Mouse (Mus musculus) embryonic stem cell, embryonic (primary cell): ENCODE data around the gene Nectin2.

ENCODE experiments used
- CTCF ChIA-PET, 4 experiments: fragments of 300-600 bp in 2 of 4; fragments of 350-600 bp in 2 of 4; sonication (Branson Sonifier 250); formaldehyde crosslinking; loops; one replicate each; lab custom pipeline; 2022; ENCODE audit warnings: inconsistent platforms in 2 of 4; lab: Charles Lee
- POLR2A ChIA-PET, 4 experiments: fragments of 300-600 bp in 2 of 4; fragments of 350-600 bp in 2 of 4; sonication (Branson Sonifier 250); formaldehyde crosslinking; loops; one replicate each; lab custom pipeline; 2022; ENCODE audit warnings: antibody characterized with exemption in 4 of 4, inconsistent platforms in 1 of 4; lab: Charles Lee

Nectin2 gene

GRCm38 (mm10) chr7:19697949-19698906 is 52.1 kb downstream of the Nectin2 start:
- CTCF ChIA-PET = interaction anchor here (0.5 to 9.6 kb wide), 19 partner anchors 13 to 108 kb away, joined by 3 to 156 read pairs (median 5); partner anchors contain the start of genes Tomm40 (in 3 of the 4), Clptm1 (in 1 of the 4) and Nectin2 (in 1 of the 4)
- POLR2A ChIA-PET = interaction anchor here (0.6 to 19.8 kb wide), 89 partner anchors 7 to 525 kb away, joined by 3 to 415 read pairs (median 6); partner anchors contain the start of genes Clptm1 (in 3 of the 4), Tomm40 (in 3 of the 4), Apoc1 (in 2 of the 4) and Apoc2 (in 2 of the 4)

GRCm38 (mm10) chr7:19696336-19696873 is 53.9 kb downstream of the Nectin2 start:
- ChIA-PET CTCF (interaction anchor here (1.0 to 9.6 kb wide), 6 partner anchors 22 to 29 kb away, joined by 3 to 119 read pairs (median 10); no protein-coding TSS in a partner anchor), POLR2A (interaction anchor here (1.0 to 19.8 kb wide), 24 partner anchors 6 to 187 kb away, joined by 3 to 415 read pairs (median 34); partner anchors contain the start of genes Tomm40 (in 3 of the 4), Apoc1 (in 2 of the 4), Apoc4 (in 2 of the 4) and Clptm1 (in 2 of the 4))

GRCm38 (mm10) chr7:19695881-19696280 is 54.4 kb downstream of the Nectin2 start:
- ChIA-PET POLR2A (interaction anchor here in 3 of 4 experiments (0.7 to 19.8 kb wide), 22 partner anchors 5 to 187 kb away, joined by 3 to 415 read pairs (median 13); partner anchors contain the start of genes Tomm40 (in 3 of the 3), Apoc4 (in 2 of the 3), Clptm1 (in 2 of the 3) and Gm44805 (in 2 of the 3)), CTCF (interaction anchor here (0.6 to 9.6 kb wide), 6 partner anchors 27 to 289 kb away, joined by 3 to 119 read pairs (median 6); partner anchors contain the start of gene Clasrp (in 1 of the 4))

- POLR2A ChIA-PET = interaction anchor here in 3 of 4 experiments (0.7 to 19.8 kb wide), 20 partner anchors 5 to 119 kb away, joined by 3 to 415 read pairs (median 13); partner anchors contain the start of genes Apoc4 (in 2 of the 3), Clptm1 (in 2 of the 3), Gm44805 (in 2 of the 3) and Tomm40 (in 2 of the 3)
- CTCF ChIA-PET = interaction anchor here (0.6 to 9.6 kb wide), 7 partner anchors 26 to 288 kb away, joined by 3 to 119 read pairs (median 6); partner anchors contain the start of gene Clasrp (in 1 of the 4)
These were observed 55.1 kb downstream of the Nectin2 start for GRCm38 (mm10) chr7:19695213-19695594.

- POLR2A ChIA-PET = interaction anchor here in 2 of 4 experiments (0.6 to 19.8 kb wide), 24 partner anchors 4 to 329 kb away, joined by 3 to 415 read pairs (median 6); partner anchors contain the start of genes Apoc4 (in 2 of the 2), Clptm1 (in 2 of the 2), Gm44805 (in 2 of the 2) and Tomm40 (in 2 of the 2)
- CTCF ChIA-PET = interaction anchor here in 3 of 4 experiments (0.6 to 9.6 kb wide), 6 partner anchors 8 to 86 kb away, joined by 3 to 119 read pairs (median 8); no protein-coding TSS in a partner anchor
These were observed 55.7 kb downstream of the Nectin2 start for GRCm38 (mm10) chr7:19694336-19695212.

- CTCF ChIA-PET = interaction anchor here (0.6 to 4.6 kb wide), 9 partner anchors 8 to 178 kb away, joined by 3 to 36 read pairs (median 4); no protein-coding TSS in a partner anchor
- POLR2A ChIA-PET = interaction anchor here in 3 of 4 experiments (0.6 to 19.8 kb wide), 21 partner anchors 6 to 235 kb away, joined by 3 to 415 read pairs (median 7); partner anchors contain the start of genes Apoc4 (in 2 of the 3), Apoe (in 2 of the 3), Clptm1 (in 2 of the 3) and Gm44805 (in 2 of the 3)
These were observed 56.9 kb downstream of the Nectin2 start for GRCm38 (mm10) chr7:19693421-19693820.

GRCm38 (mm10) chr7:19691873-19692865 is 58.1 kb downstream of the Nectin2 start, which contains the start of gene Apoc1:
Gene Apoc1 (minus strand): TSS chr7:19692660.
- POLR2A ChIA-PET = interaction anchor here in 3 of 4 experiments (0.6 to 19.8 kb wide), 35 partner anchors 7 to 236 kb away, joined by 3 to 415 read pairs (median 5); partner anchors contain the start of genes Apoe (in 3 of the 3), Clptm1 (in 3 of the 3), Apoc4 (in 2 of the 3) and Gm44805 (in 2 of the 3)
- CTCF ChIA-PET = interaction anchor here in 3 of 4 experiments (0.5 to 4.6 kb wide), 9 partner anchors 9 to 25 kb away, joined by 3 to 36 read pairs (median 3); partner anchors contain the start of gene Tomm40 (in 1 of the 3)

GRCm38 (mm10) chr7:19691434-19691833 is 58.8 kb downstream of the Nectin2 start:
- ChIA-PET CTCF (interaction anchor here (0.6 to 4.6 kb wide), 5 partner anchors 22 to 24 kb away, joined by 3 to 36 read pairs (median 4); partner anchors contain the start of gene Tomm40 (in 1 of the 4)), POLR2A (interaction anchor here in 3 of 4 experiments (0.7 to 19.8 kb wide), 23 partner anchors 8 to 419 kb away, joined by 3 to 415 read pairs (median 6); partner anchors contain the start of genes Apoe (in 3 of the 3), Clptm1 (in 2 of the 3), Tomm40 (in 2 of the 3) and Apoc4 (in 1 of the 3))

- CTCF ChIA-PET = interaction anchor here (0.6 to 4.6 kb wide), 8 partner anchors 10 to 512 kb away, joined by 3 to 36 read pairs (median 4); partner anchors contain the start of gene Tomm40 (in 1 of the 4)
- POLR2A ChIA-PET = interaction anchor here (0.6 to 19.8 kb wide), 30 partner anchors 8 to 418 kb away, joined by 3 to 415 read pairs (median 4); partner anchors contain the start of genes Apoe (in 3 of the 4), Clptm1 (in 2 of the 4), Tomm40 (in 2 of the 4) and Apoc4 (in 1 of the 4)
These were observed 59.4 kb downstream of the Nectin2 start for GRCm38 (mm10) chr7:19690845-19691244.

- ChIA-PET CTCF (interaction anchor here in 2 of 4 experiments (0.7 to 2.1 kb wide), 3 partner anchors 12 to 24 kb away, joined by 3 to 11 read pairs (median 4); no protein-coding TSS in a partner anchor), POLR2A (interaction anchor here (0.6 to 19.8 kb wide), 24 partner anchors 6 to 347 kb away, joined by 3 to 415 read pairs (median 5); partner anchors contain the start of genes Apoe (in 3 of the 4), Tomm40 (in 2 of the 4), Apoc4 (in 1 of the 4) and Clasrp (in 1 of the 4))
These were observed 61.7 kb downstream of the Nectin2 start for GRCm38 (mm10) chr7:19688611-19689010.

GRCm38 (mm10) chr7:19688101-19688500 is 62.2 kb downstream of the Nectin2 start:
- ChIA-PET CTCF (interaction anchor here in 2 of 4 experiments (0.7 to 2.1 kb wide), 3 partner anchors 13 to 25 kb away, joined by 3 to 11 read pairs (median 4); no protein-coding TSS in a partner anchor), POLR2A (interaction anchor here in 2 of 4 experiments (0.7 to 19.8 kb wide), 17 partner anchors 6 to 334 kb away, joined by 3 to 415 read pairs (median 7); partner anchors contain the start of genes Apoe (in 2 of the 2), Tomm40 (in 2 of the 2), Apoc4 (in 1 of the 2) and Clasrp (in 1 of the 2))

- POLR2A ChIA-PET = interaction anchor here (0.6 to 19.8 kb wide), 39 partner anchors 8 to 929 kb away, joined by 3 to 415 read pairs (median 4); partner anchors contain the start of genes Apoe (in 3 of the 4), Clptm1 (in 1 of the 4), Ppp1r37 (in 1 of the 4) and Tomm40 (in 1 of the 4)
- CTCF ChIA-PET = interaction anchor here in 3 of 4 experiments (0.6 to 0.7 kb wide), 6 partner anchors 18 to 514 kb away, joined by 3 to 8 read pairs (median 3); partner anchors contain the start of gene Exoc3l2 (in 1 of the 3)
These were observed 63.2 kb downstream of the Nectin2 start for GRCm38 (mm10) chr7:19686927-19687583.

- ChIA-PET POLR2A (interaction anchor here (0.6 to 19.8 kb wide), 17 partner anchors 9 to 177 kb away, joined by 3 to 415 read pairs (median 5); partner anchors contain the start of genes Apoe (in 3 of the 4) and Tomm40 (in 2 of the 4)), CTCF (interaction anchor here in 1 of 4 experiments (0.7 kb wide), 1 partner anchor 30 kb away, joined by 3 read pairs; no protein-coding TSS in a partner anchor)
These were observed 63.8 kb downstream of the Nectin2 start for GRCm38 (mm10) chr7:19686521-19686920.
